Mouse (Mus musculus): ENCODE measurements at regions not wholly inside any gene's neighbourhood (a gene's known extent, or its start where the extent isn't known, plus 50 kb on each side); places are given as distances from the start of the nearest gene placed in this dataset.

DNA sequence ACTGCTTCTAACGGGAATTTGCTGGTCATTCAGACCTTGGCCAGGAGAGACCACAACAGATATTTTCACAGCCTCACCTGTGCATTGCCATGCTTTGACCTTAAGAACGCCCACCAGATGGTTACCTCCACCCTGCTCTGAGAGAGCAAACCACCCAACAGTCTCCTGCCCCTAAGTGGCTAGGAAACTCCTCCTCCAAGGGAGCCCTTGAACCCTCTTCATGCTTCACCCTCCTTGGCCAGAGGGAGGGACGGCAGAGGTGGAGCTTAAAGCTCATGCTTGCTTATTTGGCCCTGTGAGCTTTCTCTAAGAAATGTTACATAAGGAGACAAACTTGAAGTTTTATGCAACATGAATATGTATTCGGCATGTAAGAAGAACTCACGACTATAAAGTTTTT, 645.0 kb upstream of the Gm19410 start:
- no peak for ATAC-seq (replicated peaks; ENCODE audit: poor library complexity, severe bottlenecking)

GRCm38 (mm10) chr8:35121084-35121483, 644.5 kb upstream of the Gm19410 start:
- ATAC-seq (replicated peaks; ENCODE audit: poor library complexity, severe bottlenecking) = no peak

- ATAC-seq (replicated peaks; ENCODE audit: poor library complexity, severe bottlenecking) = peak; percentile 86
Observed at GRCm38 (mm10) chr8:35123196-35123621, 642.4 kb upstream of the Gm19410 start.

GRCm38 (mm10) chr8:35125179-35125578, 640.4 kb upstream of the Gm19410 start:
- ATAC-seq (replicated peaks; ENCODE audit: poor library complexity, severe bottlenecking) = peak; percentile 76

DNA sequence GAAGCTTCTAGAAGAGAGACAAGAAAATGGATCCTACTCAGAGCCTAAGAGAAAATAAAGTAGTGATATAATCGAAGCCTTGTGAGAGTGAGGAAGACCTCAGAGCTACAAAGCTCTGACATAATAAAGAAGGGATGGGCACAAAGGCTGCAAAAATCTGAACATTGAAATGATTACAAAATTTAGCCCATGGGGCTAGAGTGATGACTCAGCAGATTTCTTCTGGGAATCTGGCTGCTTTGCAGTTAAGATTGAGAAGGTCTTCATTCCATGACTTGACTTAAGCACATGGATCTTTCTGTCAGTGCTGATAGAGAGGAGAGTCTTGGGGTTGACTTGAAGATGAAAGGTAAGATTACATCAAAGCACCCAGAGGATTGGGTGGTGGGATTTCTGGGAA, 633.3 kb upstream of the Gm19410 start:
- no peak for ATAC-seq (replicated peaks; ENCODE audit: poor library complexity, severe bottlenecking)

- ATAC-seq (replicated peaks; ENCODE audit: poor library complexity, severe bottlenecking) = peak; percentile 94
Observed at GRCm38 (mm10) chr8:35135630-35136029, 630.0 kb upstream of the Gm19410 start.

DNA sequence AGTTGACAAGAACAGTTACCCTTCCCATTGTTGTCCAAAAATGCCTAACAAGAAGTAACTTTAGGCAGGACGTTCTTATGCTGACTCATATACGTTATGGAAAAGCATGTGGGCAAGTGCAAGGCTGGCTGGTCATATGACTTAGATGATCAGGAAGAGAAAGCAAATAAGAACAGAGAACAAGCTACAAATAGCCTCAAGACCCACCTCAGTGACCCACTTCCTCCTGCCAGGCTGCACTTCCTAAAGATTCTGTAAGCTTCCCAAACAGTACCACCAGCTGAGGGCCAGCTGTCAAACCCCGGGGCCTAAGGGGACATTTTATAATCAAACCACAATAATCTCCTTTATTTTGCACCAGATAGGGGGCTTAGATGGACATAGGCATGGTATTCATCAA, 628.9 kb upstream of the Gm19410 start:
- peak; percentile 82 for ATAC-seq (replicated peaks; ENCODE audit: poor library complexity, severe bottlenecking)

DNA sequence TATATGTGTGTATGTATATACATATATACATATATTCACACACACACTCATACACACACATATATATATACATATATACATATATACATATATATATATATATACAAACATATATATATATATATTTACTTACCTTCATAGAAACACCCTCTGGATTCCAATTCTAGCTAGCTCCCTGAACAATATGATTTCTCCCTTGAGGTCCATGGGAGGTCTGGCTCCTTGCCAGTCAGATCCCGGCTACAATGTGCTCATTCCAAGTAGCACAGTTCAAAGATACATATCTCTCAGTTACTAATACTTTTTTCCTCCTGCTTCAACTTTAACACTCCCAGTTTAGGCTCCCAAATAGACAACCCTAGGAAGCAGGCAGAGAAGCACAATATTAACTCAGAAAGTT, 624.8 kb upstream of the Gm19410 start:
- ATAC-seq (replicated peaks; ENCODE audit: poor library complexity, severe bottlenecking) = no peak

DNA sequence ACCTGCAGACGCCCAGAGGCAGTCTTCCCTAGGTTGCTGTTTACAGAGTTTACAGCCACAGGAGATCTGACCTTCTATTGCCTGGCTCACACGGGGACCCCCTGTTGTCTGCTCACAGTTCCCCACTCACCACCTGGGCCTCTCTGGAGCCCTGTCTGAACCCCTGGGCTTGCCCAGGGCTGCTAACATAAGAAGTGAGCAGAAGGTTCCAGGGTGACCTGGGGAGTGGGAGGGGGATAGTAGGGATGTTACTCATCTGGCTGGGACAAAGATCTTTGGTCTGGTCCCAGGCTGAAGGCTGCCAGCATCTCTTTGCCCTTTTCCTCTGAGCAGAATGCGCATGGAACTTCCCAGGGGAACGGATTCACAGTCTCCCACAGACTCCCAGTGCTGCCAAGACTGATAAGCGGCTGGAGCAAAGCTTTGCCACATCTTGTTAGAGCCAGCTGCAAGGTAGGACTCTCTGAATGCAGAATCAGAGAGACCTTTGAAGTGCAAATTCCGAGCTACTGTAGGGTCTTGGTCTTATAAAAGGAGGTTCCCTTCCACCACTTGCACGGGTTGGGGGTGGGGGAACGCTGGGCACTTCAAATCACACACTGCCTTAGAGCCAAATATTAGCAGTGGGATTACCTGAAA, 622.5 kb upstream of the Gm19410 start:
- ATAC-seq (replicated peaks; ENCODE audit: poor library complexity, severe bottlenecking) = no peak

DNA sequence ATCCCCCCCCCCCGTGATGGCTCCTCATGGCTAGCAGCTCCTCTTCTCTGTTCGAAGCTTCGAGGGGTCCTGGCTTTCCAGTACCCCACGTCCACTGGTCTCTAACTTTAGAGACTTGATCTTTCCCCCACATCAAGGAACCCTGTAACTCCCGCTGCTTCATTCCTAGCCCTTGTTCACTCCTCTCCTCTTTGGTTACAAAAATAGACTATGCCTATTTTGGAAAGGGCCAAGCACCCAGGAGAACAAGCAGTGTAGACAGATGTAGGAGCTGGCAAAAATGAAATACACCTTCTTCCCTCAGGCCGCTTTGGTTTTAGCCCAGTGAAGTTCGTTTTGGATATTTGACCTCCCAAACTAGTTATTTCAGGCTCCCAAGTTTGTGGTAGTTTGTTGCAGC, 621.9 kb upstream of the Gm19410 start:
- ATAC-seq (replicated peaks; ENCODE audit: poor library complexity, severe bottlenecking) = no peak

DNA sequence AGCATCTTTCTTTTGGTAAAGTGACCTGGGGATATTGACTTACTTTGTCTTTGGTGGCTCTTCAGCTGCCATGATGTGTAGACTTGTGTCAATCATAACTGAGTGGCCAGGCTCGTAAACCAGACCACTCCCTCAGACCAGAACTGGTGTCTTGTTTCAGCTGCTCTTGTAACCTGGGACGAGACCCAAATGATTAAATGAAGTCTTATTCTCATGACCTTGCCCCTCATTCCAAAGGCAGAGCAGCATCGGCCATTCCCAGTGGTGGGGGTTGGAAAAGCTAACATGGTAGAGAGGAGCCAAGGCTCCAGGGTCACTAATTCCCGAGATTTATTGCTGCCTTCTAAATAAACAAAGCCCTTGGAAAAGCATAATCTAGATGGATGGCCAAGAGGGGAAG, 621.2 kb upstream of the Gm19410 start:
- no peak for ATAC-seq (replicated peaks; ENCODE audit: poor library complexity, severe bottlenecking)

DNA sequence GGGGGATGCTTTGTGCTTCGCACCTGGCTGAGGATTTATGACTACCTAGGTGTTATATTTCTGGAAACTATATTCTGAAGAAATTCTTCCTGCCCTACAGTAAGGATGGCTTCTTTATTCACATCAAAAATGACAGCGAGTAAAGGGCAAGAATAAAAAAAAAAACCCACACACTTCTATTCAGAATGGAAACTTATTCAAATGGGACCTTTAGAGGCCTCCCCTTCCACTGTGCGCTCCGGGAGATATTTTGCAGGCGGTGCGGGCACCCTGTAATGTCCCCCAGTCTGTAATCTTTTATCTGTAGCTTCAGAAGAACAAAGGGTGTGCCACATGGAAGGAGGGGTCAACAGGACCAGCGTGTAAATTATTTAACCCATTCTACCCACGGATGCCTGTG, 618.1 kb upstream of the Gm19410 start:
- ATAC-seq (replicated peaks; ENCODE audit: poor library complexity, severe bottlenecking) = no peak

GRCm38 (mm10) chr8:35147967-35148366, 617.6 kb upstream of the Gm19410 start:
- ATAC-seq (replicated peaks; ENCODE audit: poor library complexity, severe bottlenecking) = no peak

DNA sequence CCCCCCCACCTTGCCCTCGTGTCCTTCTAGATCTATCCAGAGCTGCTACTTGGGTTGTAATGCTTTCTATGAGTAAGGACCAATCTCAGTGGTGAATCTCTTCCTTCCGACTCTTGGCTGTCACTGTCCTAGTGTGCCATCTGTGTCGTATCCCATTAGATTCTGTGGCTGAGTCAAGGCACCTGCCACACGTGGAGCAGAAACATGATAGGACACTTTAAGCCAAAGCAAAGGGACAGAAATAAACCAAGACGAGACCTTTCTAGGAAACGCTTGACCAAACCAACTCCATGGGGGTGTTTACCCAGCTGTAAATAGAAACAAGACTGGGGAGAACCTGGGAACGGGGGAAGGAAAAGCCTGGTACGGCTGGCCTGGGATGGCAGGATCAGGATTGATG, 613.0 kb upstream of the Gm19410 start:
- no peak for ATAC-seq (replicated peaks; ENCODE audit: poor library complexity, severe bottlenecking)

DNA sequence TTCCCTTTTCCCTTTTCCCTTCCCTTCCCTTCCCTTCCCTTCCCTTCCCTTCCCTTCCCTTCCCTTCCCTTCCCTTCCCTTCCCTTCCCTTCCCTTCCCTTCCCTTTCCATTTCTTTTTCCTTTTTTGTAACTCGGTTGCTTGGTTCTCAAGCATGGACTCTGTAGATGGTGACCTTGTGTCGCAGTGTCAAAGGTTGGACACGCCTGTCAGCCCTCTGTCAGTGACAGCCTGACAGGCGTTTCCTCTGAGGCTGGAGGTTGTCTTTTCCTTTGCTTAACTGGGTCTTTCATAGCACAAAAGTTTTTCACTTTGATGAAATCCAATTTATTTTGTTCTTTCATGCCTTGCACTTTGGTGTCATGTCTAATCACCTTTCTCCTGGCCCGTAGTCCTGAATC, 609.3 kb upstream of the Gm19410 start:
- no peak for ATAC-seq (replicated peaks; ENCODE audit: poor library complexity, severe bottlenecking)

- ATAC-seq (replicated peaks; ENCODE audit: poor library complexity, severe bottlenecking) = 0 out of 2 replicates have a peak, but pooled peaks have one; percentile 33
Observed at GRCm38 (mm10) chr8:35157711-35158110, 607.9 kb upstream of the Gm19410 start.

DNA sequence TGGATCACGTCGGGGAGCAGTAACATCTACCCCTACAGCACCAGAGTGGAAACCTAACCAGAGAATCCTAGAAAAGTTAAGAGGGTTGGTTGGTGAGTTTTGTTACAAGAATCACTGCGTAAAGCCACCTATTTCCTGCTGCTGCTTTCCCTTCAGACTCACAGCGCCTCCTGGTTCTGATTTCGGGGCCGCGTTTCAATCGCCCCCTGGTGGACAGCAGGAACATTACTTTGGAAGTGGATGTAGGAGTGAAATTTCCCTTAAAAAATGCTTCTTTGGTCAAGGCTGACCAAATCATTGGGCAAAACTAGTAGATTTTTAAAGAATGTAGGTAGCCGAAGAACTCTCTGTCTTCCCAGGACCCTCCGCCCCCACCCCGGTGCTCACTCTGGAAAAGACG, 606.3 kb upstream of the Gm19410 start:
- peak; percentile 77 for ATAC-seq (replicated peaks; ENCODE audit: poor library complexity, severe bottlenecking)

DNA sequence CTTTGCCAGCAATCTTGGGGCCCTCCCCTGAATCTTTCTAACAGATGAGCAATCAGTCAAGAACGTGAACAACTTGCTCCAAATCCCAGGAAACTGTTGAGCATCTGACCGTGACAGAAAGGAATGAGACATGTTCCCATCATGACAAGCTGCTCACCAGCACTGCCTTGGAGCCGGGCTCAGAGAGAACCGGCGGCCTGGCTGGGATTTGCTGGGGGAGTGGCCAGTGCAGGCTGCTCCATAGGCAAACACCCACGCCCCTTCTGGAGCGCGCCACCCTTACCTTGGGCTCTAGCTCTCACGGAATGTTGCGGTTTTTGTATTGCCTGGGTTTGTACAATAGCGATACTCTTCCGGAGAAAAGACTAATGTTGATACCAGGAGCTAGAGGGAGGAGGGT, 605.4 kb upstream of the Gm19410 start:
- ATAC-seq (replicated peaks; ENCODE audit: poor library complexity, severe bottlenecking) = no peak

DNA sequence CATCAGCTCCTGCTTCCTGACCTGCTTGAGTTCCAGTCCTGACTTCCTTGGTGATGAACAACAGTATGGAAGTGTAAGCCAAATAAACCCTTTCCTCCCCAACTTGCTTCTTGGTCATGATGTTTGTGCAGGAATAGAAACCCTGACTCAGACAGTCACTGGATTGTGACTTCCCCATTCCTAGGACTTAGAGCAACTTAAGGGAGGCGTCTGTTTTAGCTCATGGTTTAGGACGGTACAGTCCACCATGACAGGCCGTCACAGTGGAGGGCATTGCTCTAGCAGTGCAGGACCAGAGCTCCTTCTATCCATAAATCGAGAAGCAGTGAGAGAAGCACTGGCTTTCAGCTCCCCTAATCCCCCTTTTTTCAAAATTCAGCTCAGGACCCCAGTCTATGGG, 603.4 kb upstream of the Gm19410 start:
- peak; percentile 73 for ATAC-seq (replicated peaks; ENCODE audit: poor library complexity, severe bottlenecking)

GRCm38 (mm10) chr8:35166611-35167010, 599.0 kb upstream of the Gm19410 start:
- ATAC-seq (replicated peaks; ENCODE audit: poor library complexity, severe bottlenecking) = no peak

- ATAC-seq (replicated peaks; ENCODE audit: poor library complexity, severe bottlenecking) = no peak
Observed at GRCm38 (mm10) chr8:35171536-35172310, 593.9 kb upstream of the Gm19410 start.

GRCm38 (mm10) chr8:35177314-35177713, 588.3 kb upstream of the Gm19410 start:
- ATAC-seq (replicated peaks; ENCODE audit: poor library complexity, severe bottlenecking) = no peak

Measured in granulocyte monocyte progenitor cell, adult 5-6 weeks (primary cell).